Mouse (Mus musculus) layer of hippocampus, postnatal 14 days (tissue): ENCODE results near the gene Abcc3. TPM values are rescaled to one million over a fixed set of nuclear protein-coding genes. Genes with fewer than 3 reads are reported as not detected.

Experiments used
- DNase-seq, 2 experiments: peaks; one replicate each; pipeline ENCODE4 v3.0.0; 2021 to 2022; ENCODE audit warnings: low spot score in 2 of 2, mixed read lengths in 1 of 2
- total RNA-seq, 2 experiments: library from RNA; stranded (reverse); gene quantifications; 2 replicates each; pipeline ENCODE4 v1.2.3; 2021

Gene Abcc3
- total RNA-seq, 2 experiments from 2014 or later: 1.8 to 3.8 TPM

- DNase-seq: peak; percentile 96 to 97
Observed at GRCm38 (mm10) chr11:94327693-94328643, 64.8 kb downstream of the Abcc3 start, which contains the start of gene Ankrd40. Ankrd40 (plus strand) TSS chr11:94328001.

GRCm38 (mm10) chr11:94326961-94327411 lies 65.8 kb downstream of the Abcc3 start:
- DNase-seq: no peak

DNA sequence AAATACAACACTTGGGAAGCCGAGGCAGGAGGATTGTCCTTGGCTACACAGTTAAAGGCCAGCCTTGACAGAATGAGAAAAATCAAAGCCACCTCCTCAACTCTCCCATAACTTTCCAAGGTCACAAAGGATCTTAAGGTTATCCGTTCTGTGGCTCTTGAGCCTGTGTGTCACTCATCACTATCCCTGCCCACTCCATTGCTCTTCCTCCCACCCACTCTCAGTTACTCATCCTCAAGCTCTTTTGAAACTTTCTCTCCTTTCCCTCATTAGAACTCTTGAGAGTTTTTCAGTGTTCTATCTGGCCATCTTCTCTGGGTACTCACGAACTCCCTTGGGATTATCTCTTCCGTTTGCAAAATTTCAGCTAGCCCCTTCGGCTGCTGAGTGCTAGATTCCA lies 68.2 kb downstream of the Abcc3 start:
- DNase-seq: no peak

DNA sequence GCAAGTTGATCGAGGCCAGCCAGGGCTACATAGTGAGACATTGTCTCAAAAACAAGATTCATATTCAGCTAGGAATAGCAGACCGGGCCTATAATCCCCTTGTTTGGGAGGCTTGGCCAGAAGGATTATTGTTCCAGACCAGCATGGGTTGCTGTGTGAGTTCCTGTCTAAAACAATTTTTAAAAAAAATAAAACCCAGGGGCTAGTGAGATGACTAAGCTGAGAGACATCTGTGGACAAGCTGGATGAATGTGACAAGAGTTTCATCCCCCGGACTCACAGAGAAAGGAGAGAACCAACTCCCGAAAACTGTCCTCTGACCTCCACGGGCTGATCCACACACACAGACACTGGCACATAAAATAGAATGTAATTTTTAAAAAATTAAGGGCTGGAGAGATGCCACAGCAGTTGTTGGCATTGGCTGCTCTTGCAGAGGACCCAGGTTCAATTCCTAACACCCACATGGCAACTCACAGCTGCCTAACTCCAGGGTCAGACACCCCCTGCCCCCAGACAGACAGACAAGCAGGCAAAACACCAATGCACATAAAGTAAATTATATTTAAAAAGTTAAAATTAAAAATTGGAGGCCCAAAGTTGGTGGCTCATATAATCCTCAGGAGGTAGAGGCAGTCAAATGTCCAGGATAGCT lies 69.4 kb downstream of the Abcc3 start:
- no peak for DNase-seq

GRCm38 (mm10) chr11:94322636-94323035 lies 70.2 kb downstream of the Abcc3 start:
- no peak for DNase-seq

- DNase-seq: peak; percentile 95 to 96
Observed at GRCm38 (mm10) chr11:94321931-94322400, 70.8 kb downstream of the Abcc3 start, which contains the start of gene Luc7l3. Luc7l3 (minus strand) TSS chr11:94321988.

DNA sequence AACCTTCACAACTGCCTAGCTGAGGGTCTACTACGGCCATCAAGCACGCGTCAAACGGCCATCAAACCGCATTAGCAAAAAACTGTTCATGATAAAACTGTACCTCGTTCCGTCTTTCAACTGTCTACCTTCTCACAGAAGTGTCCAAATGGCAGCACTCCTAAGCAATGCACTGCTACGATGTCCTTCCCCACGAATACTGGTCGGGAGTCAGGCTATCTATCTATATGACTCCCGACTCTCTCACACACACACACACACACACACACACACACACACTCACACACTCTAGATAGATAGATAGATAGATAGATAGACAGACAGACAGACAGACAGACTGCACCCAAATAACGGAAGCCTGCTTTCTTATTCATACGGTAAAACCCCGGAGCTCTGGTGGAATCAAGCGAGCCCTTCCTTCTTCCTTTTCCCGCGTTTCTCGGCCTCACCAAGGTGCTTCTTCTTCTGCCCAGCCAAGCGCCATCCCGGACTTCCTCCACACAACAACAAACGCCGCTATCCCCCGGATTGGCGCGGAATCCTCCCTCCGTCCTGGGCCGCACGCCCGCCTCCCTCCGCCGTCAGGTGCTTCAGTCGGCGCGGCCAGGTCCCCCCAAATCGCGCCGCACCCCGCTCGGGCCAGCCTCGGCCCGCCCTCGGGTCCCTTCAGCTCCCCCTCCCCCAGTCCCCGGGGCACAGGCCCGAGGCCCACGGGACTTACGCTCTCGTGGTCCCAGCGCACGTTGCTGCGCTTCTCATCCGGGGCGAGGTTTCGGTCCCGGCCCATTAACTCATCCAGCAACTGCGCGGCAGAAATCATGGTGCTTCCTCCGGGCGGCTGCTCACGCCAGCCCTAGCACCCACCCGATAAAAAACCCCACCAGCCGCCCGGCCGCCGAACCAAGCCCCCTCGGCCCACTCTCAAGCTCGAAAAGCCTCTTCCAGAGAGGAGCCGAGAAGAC lies 71.5 kb downstream of the Abcc3 start:
- no peak for DNase-seq

- no peak for DNase-seq
Observed at GRCm38 (mm10) chr11:94318056-94318455, 74.7 kb downstream of the Abcc3 start.

DNA sequence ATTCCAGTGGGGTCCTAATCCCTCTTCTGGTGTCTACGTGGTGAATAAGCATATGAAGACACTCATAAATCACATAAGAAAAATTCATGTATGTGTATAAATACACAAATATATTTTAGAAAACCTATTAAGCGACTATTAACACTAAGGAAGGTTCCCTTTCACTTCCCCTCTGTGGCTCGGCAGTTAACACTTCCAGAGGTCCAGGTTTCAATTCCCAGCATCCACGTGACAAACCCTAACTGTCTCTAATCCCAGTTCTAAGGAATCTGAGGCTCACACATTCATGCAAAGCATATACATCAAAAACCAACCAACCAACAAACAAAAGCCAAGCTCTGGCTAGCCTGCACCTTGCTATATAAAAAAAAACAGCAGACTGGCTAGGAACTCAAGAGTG lies 75.3 kb downstream of the Abcc3 start:
- no peak for DNase-seq

GRCm38 (mm10) chr11:94317014-94317413 lies 75.8 kb downstream of the Abcc3 start:
- DNase-seq: no peak

DNA sequence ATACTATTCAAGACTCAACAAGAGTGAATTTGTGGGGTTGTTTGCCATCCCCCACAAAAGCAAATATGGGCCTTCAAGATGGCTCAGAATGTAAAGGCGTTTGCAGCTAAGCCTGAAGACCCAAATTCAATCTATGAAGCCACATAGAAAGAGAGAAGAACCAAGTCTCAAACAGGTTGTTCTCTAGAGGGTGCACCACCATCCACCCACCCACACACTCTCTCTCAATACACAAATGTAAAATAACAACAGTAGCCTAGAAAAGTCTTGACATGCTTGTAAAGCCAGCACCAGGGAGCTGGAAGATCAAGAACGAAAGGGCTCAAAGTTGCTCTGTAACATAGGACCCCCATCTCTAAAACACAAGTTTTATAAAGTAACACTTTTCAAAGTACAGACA lies 76.3 kb downstream of the Abcc3 start:
- DNase-seq: no peak

GRCm38 (mm10) chr11:94315308-94315707 lies 77.5 kb downstream of the Abcc3 start:
- DNase-seq: no peak

DNA sequence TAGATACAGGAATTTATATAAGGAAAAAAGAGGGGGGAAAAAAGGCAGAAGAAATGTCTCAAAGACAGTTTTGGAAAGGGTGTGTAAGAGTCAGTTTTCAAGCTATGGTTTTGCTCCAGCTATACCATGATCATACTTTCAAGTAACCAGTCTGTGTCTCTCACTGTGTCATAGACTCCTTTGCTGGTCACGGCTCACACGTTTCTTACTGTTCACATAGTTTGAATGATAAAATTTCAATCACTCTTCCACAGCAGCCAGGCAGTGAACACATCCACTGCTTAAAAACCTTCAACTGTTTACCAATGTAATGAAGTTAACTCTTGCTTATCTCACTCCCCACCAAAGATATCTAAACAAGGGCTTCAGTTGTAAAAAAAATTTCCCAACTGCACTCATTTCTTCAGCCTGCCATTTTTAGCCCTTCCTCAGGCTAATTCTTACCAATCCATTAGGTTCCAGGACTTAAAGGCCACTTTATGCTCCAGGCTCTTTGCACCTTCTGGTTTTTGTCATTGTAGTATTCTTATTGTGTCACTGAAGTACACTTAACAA lies 78.6 kb downstream of the Abcc3 start:
- no peak for DNase-seq

GRCm38 (mm10) chr11:94312733-94313132 lies 80.1 kb downstream of the Abcc3 start:
- DNase-seq: no peak

DNA sequence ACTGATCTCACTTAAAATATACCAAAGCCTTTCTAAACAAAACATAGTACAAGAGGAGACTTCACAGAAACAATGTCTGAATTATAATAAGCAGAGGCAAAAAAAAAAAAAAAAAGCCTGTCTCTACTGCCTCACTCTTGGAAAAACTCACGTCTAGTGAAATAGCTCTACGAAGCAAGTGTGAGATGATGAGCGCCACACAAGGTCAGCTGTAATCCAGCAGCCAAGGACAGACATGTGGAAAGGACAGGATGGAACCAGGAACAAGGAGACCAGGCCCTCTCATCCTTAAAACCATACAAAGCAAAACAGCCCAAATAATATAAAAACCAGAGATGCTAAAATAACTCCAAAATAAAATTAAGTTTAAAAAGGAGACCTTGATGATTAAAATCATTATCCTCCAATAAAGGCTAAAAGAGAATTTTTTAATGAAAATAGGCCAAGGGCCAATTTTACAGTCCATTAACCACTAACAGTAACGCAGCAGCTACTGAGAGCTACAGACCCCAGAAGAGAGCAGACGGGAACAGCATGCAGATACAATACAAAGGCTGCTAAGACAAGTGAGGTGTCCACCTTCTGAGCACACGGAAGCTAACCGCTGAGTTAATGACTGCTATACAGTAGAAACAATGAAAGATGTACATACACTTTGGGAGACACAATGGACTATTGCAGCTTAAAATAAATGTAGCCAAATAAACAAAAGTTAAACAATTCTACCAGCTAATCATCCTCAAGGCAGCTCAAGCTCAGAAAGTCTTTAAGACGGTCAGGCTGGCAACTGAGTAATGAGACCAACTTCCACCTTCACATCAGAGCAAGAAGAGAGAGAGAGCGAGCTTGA lies 97.6 kb downstream of the Abcc3 start:
- DNase-seq: no peak
